Mouse (Mus musculus) limb, embryonic 11.5 days (tissue): ENCODE data around the gene Tln1. TPM values are rescaled to one million over a fixed set of nuclear protein-coding genes. Genes with fewer than 3 reads are reported as not detected.
"Not testable (repeated sequence)": the region's sequence is repeated elsewhere in the genome, so short reads cannot be mapped to it uniquely, and the experiment has no call there.

Source experiments
- ATAC-seq: fragments of 200-750 bp; cut with Nextera tagmentation; 2 replicates; pipeline ENCODE4 v1.8.0; 2017; ENCODE audit warnings: low read depth; ENCODE audit not compliant: insufficient number of reproducible peaks, low FRiP score, low TSS enrichment
- DNase-seq: peaks from one replicate; pipeline ENCODE4 v3.0.0-alpha.2; 2015; ENCODE audit warnings: low spot score
- H3K27ac ChIP-seq: fragments of 300-500 bp; sonication (generic); replicated peaks from 2 replicates; pipeline ENCODE4 v1.5.1; 2014; ENCODE audit warnings: low read depth, mild to moderate bottlenecking, low read length
- H3K27me3 ChIP-seq: fragments of 300-500 bp; sonication (generic); 2 replicates; pipeline ENCODE4 v1.6.1; 2014; ENCODE audit warnings: mild to moderate bottlenecking, low read length, mixed read lengths; ENCODE audit not compliant: control insufficient read depth, insufficient read depth
- H3K36me3 ChIP-seq: fragments of 300-500 bp; sonication (generic); 2 replicates; pipeline ENCODE4 v1.6.1; 2014; ENCODE audit warnings: mild to moderate bottlenecking, low read length, moderate library complexity, mixed read lengths; ENCODE audit not compliant: control insufficient read depth, insufficient read depth
- H3K4me1 ChIP-seq: fragments of 300-500 bp; sonication (generic); 2 replicates; pipeline ENCODE4 v1.6.1; 2014; ENCODE audit warnings: low read length, mixed read lengths; ENCODE audit not compliant: control insufficient read depth, insufficient read depth
- H3K4me2 ChIP-seq: fragments of 300-500 bp; sonication (generic); 2 replicates; pipeline ENCODE4 v1.6.1; 2014; ENCODE audit warnings: low read depth, mild to moderate bottlenecking, moderate library complexity; ENCODE audit not compliant: severe bottlenecking
- H3K4me3 ChIP-seq: fragments of 300-500 bp; sonication (generic); 2 replicates; pipeline ENCODE4 v1.5.1; 2014; ENCODE audit warnings: low read depth, low read length
- H3K9ac ChIP-seq: fragments of 300-500 bp; sonication (generic); 2 replicates; pipeline ENCODE4 v1.6.1; 2014; ENCODE audit warnings: mild to moderate bottlenecking, low read length
- H3K9me3 ChIP-seq: fragments of 300-500 bp; sonication (generic); 2 replicates; pipeline ENCODE4 v1.6.1; 2016; ENCODE audit warnings: low read length; ENCODE audit not compliant: control insufficient read depth
- WGBS: fragments of 180-500 bp; shearing (Covaris S2); extraction: QIAGEN DNeasy Blood & Tissue Kit; methylation state at CpG from one replicate; pipeline ENCODE4 v1.1.7; 2014; 5-methylcytosine and 5-hydroxymethylcytosine counted together
- polyA plus RNA-seq: library from polyadenylated mRNA; unstranded; fragments of >200 nt; fragmentation: Nextera tagmentation; extraction: Ambion mirVana; gene quantifications from 2 replicates; pipeline ENCODE4 v1.2.1, GENCODE M21; 2014

Gene Tln1
- polyA plus RNA-seq, 1 experiment from 2014 or later, result 39.5 TPM

- Histone ChIP-seq H3K27ac (no peak overlapping the region), H3K4me3 (no peak overlapping the region), H3K4me1 (peaks cover 33% of the 10 kb centered on the region), H3K9ac (no peak overlapping the region), H3K9me3 (no peaks in the 10 kb centered on the region), H3K36me3 (peaks cover 11% of the 10 kb centered on the region), H3K4me2 (peak overlapping the region; percentile 70), H3K27me3 (no peaks in the 10 kb centered on the region)
- DNase-seq, result no peak
- 41% methylated on average over 6 of the region's 6 CpGs for WGBS
- no peak for ATAC-seq
These were observed 2.3 kb downstream of the Tln1 start for GRCm38 (mm10) chr4:43560243-43560611.

- H3K27me3 ChIP-seq, result no peaks in the 10 kb centered on the region
- no peak for DNase-seq
- H3K4me1 ChIP-seq, result peaks cover 33% of the 10 kb centered on the region
- H3K4me2 ChIP-seq, result peak overlapping the region; percentile 70
- no peak overlapping the region for H3K9ac ChIP-seq
- H3K9me3 ChIP-seq, result no peaks in the 10 kb centered on the region
- no peak overlapping the region for H3K27ac ChIP-seq
- ATAC-seq, result no peak
- WGBS, result 81% methylated on average over 13 of the region's 13 CpGs
- peaks cover 15% of the 10 kb centered on the region for H3K36me3 ChIP-seq
- H3K4me3 ChIP-seq, result no peak overlapping the region
These were observed 2.8 kb downstream of the Tln1 start for GRCm38 (mm10) chr4:43559519-43560242.

- Histone ChIP-seq H3K4me1 (peaks cover 33% of the 10 kb centered on the region), H3K36me3 (peaks cover 18% of the 10 kb centered on the region), H3K4me2 (peak overlapping the region; percentile 32), H3K27me3 (no peaks in the 10 kb centered on the region), H3K9me3 (no peaks in the 10 kb centered on the region), H3K4me3 (no peak overlapping the region), H3K27ac (peak overlapping the region; percentile 67; the same call in 1 of the 2 replicates), H3K9ac (peak overlapping the region; percentile 2; the same call in 1 of the 2 replicates)
- ATAC-seq (no peak), DNase-seq (peak; percentile 67)
- 27% methylated on average over 13 of the region's 13 CpGs for WGBS
These were observed 3.7 kb downstream of the Tln1 start for GRCm38 (mm10) chr4:43558631-43559356.

- Histone ChIP-seq H3K4me1 (peaks cover 33% of the 10 kb centered on the region), H3K9me3 (no peaks in the 10 kb centered on the region), H3K4me2 (peak overlapping the region; percentile 32), H3K27me3 (no peaks in the 10 kb centered on the region), H3K27ac (peak overlapping the region; percentile 67; the same call in 1 of the 2 replicates), H3K9ac (peak overlapping the region; percentile 2), H3K36me3 (peaks cover 23% of the 10 kb centered on the region), H3K4me3 (no peak overlapping the region)
- ATAC-seq (no peak), DNase-seq (peak; percentile 34)
- WGBS, result 51% methylated on average over 5 of the region's 5 CpGs
These were observed 4.4 kb downstream of the Tln1 start for GRCm38 (mm10) chr4:43558028-43558630.

GRCm38 (mm10) chr4:43555926-43556325 is 6.6 kb downstream of the Tln1 start:
- no peak for DNase-seq
- Histone ChIP-seq H3K4me1 (peaks cover 28% of the 10 kb centered on the region), H3K27ac (no peak overlapping the region), H3K36me3 (peaks cover 35% of the 10 kb centered on the region), H3K27me3 (no peaks in the 10 kb centered on the region), H3K9me3 (no peaks in the 10 kb centered on the region), H3K4me3 (no peak overlapping the region), H3K4me2 (no peak overlapping the region), H3K9ac (no peak overlapping the region)
- no peak for ATAC-seq
- 92% methylated on average over 7 of the region's 7 CpGs for whole genome bisulfite sequencing

GRCm38 (mm10) chr4:43553891-43554290 is 8.6 kb downstream of the Tln1 start:
- H3K27me3 ChIP-seq, result no peaks in the 10 kb centered on the region
- no peak for ATAC-seq
- no peak overlapping the region for H3K27ac ChIP-seq
- H3K36me3 ChIP-seq, result peaks cover 53% of the 10 kb centered on the region
- peaks cover 13% of the 10 kb centered on the region for H3K4me1 ChIP-seq
- no peak overlapping the region for H3K4me2 ChIP-seq
- DNase-seq, result no peak
- H3K9ac ChIP-seq, result no peak overlapping the region
- no peak overlapping the region for H3K4me3 ChIP-seq
- no peaks in the 10 kb centered on the region for H3K9me3 ChIP-seq

- Histone ChIP-seq H3K4me3 (no peak overlapping the region), H3K27ac (no peak overlapping the region), H3K27me3 (no peaks in the 10 kb centered on the region), H3K9me3 (no peaks in the 10 kb centered on the region), H3K4me2 (no peak overlapping the region), H3K36me3 (peaks cover 59% of the 10 kb centered on the region), H3K9ac (no peak overlapping the region), H3K4me1 (no peaks in the 10 kb centered on the region)
- ATAC-seq, result no peak
- no peak for DNase-seq
- WGBS, result 85% methylated on average over 5 of the region's 5 CpGs
These were observed 10.1 kb downstream of the Tln1 start for GRCm38 (mm10) chr4:43552437-43552836.

- H3K27ac ChIP-seq, H3K4me3 ChIP-seq, H3K9me3 ChIP-seq, ATAC-seq, H3K4me2 ChIP-seq, H3K27me3 ChIP-seq, H3K9ac ChIP-seq, H3K4me1 ChIP-seq, DNase-seq: not testable (repeated sequence)
- peaks cover 61% of the 10 kb centered on the region for H3K36me3 ChIP-seq
- 86% methylated on average over 6 of the region's 6 CpGs for WGBS
These were observed 10.6 kb downstream of the Tln1 start for GRCm38 (mm10) chr4:43551854-43552253.
